Mouse (Mus musculus): ENCODE measurements around the gene Susd1.

Susd1 gene

DNA sequence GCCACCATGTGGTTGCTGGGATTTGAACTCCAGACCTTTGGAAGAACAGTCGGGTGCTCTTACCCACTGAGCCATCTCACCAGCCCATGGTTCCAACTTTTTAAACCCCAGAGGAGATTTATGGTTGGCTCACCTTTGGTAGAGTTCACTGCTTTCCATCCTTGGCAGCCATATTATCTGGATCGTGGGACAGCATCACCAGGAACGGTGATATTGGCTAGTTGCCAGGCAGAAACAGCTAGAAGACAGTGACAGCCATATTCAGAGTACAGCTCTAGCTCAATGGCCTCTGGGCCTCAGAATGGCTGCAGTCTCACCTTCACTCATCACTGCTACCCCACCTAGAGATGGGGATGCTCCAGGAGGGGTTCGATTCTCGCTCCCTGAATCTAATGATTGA lies 159.3 kb downstream of the Susd1 start:
- no peak for DNase-seq

DNA sequence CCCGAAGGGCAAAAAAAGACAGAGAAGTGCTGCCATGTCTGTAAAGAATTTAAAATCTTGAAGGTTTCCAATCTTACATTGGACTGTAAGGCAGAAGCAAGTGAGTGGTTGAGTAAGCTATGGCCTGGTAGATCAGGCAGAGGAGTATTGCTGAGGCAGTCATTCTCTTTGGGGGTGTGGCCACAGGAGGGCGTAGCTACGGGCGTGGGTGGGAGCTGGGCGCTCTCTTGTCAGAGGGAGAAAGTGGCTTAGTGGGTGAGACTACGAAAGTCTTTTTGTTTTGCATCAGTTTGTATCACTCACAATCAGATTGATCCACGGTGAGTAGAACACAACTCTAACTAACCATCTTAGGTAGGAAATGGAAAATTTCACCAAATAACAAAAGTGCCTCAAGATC lies 160.0 kb downstream of the Susd1 start:
- DNase-seq = no peak

DNA sequence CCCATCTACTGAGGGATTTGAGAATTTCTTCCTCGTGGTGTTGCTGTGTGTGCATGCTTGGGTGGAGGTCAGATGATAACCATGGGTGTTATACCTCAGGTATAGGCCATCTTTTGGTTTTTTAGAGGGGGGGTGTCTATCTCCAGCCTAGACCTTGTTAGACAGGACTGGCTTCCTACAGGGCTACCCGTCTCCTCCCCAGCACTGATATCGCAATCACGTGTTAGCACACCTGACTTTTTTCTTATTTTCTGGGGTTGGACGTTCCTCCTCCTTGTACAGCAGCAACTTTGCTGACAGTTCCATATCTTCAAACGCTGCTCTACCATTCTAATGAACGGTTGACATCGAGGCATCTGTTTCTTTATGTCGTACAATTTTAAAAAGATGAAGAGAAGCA lies 160.5 kb downstream of the Susd1 start:
- no peak for DNase-seq

DNA sequence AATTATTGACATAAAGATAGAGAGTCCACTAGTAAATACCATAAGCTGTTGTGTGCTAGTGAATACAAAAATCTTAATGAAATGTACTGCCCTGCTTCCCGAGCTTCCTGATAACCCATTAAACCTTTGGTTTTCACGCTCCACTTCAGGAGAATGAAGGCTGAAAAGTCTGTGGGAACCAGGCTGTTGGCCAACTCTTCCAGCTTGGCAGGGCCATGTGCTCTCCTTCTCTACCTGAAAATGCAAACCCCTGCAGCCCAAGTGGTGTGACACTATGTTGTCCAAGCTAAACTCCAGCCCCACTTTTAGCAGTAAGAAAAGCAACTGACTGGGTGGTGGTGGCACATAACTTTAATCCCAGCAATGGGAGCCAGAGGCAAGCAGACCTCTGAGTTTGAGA lies 162.5 kb downstream of the Susd1 start:
- no peak for DNase-seq

DNA sequence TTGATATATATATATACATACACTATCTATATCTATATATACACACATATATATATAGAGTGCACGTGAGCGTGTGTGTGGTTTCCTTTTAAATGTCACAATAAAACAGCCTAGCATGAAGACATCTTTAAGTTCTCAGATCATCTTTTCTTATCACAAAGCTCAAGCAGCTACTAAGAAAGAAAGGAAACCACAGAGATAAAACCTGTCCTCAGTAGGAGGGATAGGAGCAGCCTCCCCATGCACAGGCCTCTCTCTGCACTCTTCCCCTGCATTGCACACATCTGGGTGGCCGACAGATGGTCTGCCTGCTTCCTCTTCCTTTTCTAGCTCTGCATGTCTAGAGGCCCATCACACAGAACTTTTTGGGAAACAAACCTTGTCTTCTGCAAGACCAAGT lies 162.9 kb downstream of the Susd1 start:
- no peak for DNase-seq

DNA sequence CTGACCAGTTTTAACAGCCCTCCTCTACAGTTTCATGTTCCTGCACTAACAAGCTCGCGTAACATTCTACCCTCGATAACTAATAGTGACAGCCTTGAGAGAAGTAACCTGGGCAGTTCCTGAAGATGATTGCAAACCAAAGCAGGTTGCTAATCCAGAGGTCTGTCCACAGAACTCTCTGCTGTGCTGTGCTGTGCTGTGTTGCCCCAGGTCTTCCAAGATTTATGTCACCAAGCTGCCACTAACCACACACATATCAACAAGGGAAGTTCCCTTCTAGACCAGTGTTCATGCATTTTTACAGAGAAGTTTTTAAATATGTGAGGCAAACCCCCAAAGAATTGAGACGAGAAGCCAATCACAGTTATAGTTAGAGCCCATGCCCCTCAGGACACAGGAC lies 164.3 kb downstream of the Susd1 start:
- no peak for DNase-seq

DNA sequence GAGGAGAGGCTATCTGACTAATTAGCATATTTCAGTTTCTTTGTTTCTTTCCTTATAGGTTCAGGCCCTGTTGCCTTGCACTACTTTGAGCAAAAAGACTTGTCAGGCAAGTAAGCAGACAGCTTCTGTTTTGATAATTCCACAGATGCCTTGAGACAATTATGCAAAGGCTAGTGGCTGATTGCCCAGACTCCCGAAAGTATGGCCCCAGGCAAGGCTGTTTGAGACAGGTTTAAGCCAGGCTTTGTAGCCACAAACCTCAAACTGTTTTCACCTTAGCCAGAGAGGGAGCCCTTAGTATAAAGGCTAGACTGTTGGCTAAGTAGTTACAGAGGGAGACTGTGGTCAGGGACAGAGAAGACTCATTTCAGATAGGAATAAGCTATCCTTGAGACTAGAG lies 165.1 kb downstream of the Susd1 start:
- no peak for DNase-seq

DNA sequence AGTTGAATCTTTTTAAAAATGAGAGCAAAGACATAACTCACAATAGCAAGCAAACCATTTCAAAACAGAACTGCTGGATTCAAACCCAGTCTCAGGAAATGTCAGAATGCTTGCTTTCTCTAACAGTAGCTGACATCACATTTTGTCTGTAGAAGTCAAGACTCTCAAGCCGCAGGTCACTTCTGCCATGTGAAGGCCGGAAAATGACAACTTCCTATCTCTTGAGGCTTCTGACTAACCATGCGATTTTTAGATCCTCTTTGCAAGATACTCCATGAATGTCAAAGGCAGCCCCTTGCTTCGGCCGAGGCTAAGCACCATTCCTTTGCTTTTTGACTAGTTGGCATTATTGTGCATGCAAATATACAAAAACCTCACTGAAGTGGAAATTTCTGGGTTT lies 172.8 kb downstream of the Susd1 start:
- no peak for DNase-seq

DNA sequence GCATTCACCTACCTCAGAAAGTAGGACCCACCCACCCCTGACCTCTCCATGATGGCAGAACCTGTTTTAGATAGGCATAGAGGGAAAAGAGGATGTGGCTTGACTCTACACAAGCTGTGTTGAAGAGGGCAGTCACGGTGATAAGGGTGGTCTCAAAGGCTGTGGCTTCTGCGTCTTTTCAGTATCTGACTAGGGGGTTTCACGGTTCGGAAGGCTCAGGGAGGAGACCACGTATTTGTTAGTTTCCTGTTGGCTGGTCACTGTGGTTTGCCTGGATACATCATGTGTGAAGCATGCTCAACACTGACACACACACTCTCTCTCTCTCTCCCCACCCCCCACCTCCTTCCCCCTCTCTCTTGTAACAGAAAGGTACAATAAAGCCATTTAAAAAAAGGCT lies 173.3 kb downstream of the Susd1 start:
- no peak for DNase-seq
